Mouse (Mus musculus) myocyte (in vitro differentiated cells): ENCODE measurements at regions not wholly inside any gene's neighbourhood (a gene's known extent, or its start where the extent isn't known, plus 50 kb on each side); places are given as distances from the start of the nearest gene placed in this dataset.

Source experiments
- CEBPB ChIP-seq: IDR thresholded peaks from 2 replicates; pipeline ENCODE4 v1.6.1; 2011; ENCODE audit warnings: mild to moderate bottlenecking, moderate library complexity; ENCODE audit not compliant: poor library complexity, insufficient read depth, severe bottlenecking
- MYOD1 ChIP-seq, 3 experiments: IDR thresholded peaks; one replicate each; pipeline ENCODE4 v1.6.1; 2011; ENCODE audit warnings: control low read depth in 2 of 3, low read depth in 2 of 3, mild to moderate bottlenecking in 2 of 3, moderate library complexity in 1 of 3; ENCODE audit not compliant: insufficient read length in 2 of 3, control insufficient read depth in 1 of 3
- MYOG ChIP-seq, 3 experiments: IDR thresholded peaks; one replicate each; pipeline ENCODE4 v1.6.1; 2011; ENCODE audit warnings: control low read depth in 2 of 3, low read depth in 2 of 3, mild to moderate bottlenecking in 2 of 3; ENCODE audit not compliant: insufficient read length in 2 of 3, control insufficient read depth in 1 of 3, insufficient read depth in 1 of 3
- POLR2A ChIP-seq: IDR thresholded peaks from one replicate; pipeline ENCODE4 v1.6.1; 2011; ENCODE audit warnings: low read depth, mild to moderate bottlenecking, control low read depth, moderate library complexity; ENCODE audit not compliant: insufficient read length
- USF1 ChIP-seq: IDR thresholded peaks from one replicate; pipeline ENCODE4 v1.6.1; 2011; ENCODE audit warnings: low read depth, mild to moderate bottlenecking, control low read depth, moderate library complexity

DNA sequence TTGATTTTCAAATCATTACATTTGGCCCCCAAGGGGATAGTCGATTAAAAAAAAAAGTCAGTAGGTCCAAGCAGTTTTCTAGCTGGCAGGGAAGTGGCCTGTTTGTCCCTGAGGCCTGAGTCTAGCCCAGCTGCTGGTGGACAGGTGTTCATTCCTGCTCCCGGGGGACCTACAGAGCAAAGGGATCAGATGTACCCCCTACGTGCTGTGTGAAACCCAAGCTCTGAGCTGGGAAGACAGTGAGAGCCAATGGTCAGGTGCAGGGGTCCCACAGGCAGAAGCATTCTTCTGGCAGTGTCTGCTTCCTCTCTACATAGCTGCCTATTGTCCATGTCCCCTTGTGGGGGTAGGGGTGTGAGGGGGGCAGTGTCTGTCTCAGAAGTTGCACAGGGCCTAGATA lies 653.2 kb upstream of the 3110018I06Rik start:
- TF ChIP-seq POLR2A (no peak), MYOD1 (IDR thresholded peaks at IDR 0.05; ENCODE audit: control insufficient read depth in 1 of 3, insufficient read length in 2 of 3, low read depth in 2 of 3) (no peak), MYOG (IDR thresholded peaks at IDR 0.05; ENCODE audit: control insufficient read depth in 1 of 3, insufficient read depth in 1 of 3, insufficient read length in 2 of 3, low read depth in 2 of 3) (no peak), USF1 (no peak), CEBPB (no peak)
